Mouse (Mus musculus): ENCODE data around the gene Scgb1c1.
"Not testable (repeated sequence)": the region's sequence is repeated elsewhere in the genome, so short reads cannot be mapped to it uniquely, and the experiment has no call there.

Scgb1c1 gene

DNA sequence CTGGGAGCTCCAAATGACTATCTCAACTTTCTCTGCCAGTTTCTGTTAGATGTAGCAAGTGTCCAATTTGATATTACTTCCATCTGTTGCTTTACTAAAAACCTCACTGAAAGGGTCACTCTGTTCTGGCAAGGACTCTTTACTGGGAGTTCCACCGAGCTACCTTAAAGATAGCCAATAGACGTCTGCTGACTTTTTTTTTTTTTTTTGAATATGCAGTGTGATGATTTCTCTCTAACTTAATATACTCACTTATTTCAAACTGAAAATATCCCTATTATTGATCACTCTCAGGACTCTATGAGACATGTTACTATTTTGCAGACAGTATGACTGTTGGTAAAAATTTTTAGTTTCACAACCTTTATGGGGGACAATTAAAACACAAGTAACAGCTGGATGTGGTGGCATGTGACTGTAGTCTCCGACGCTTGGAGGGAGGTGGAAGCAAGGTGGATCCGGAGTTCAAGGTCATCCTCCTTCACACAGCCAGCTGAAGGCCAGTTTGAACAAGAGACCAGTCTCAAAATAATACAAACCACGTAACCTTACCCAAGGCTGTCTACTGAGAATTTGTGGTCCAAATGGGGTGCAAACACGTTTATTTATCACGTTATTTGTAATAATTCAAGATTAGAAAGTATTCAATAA, 35.6 kb downstream of the Scgb1c1 start:
- peak; percentile 7 for DNase-seq (ENCODE audit: low spot score)

DNA sequence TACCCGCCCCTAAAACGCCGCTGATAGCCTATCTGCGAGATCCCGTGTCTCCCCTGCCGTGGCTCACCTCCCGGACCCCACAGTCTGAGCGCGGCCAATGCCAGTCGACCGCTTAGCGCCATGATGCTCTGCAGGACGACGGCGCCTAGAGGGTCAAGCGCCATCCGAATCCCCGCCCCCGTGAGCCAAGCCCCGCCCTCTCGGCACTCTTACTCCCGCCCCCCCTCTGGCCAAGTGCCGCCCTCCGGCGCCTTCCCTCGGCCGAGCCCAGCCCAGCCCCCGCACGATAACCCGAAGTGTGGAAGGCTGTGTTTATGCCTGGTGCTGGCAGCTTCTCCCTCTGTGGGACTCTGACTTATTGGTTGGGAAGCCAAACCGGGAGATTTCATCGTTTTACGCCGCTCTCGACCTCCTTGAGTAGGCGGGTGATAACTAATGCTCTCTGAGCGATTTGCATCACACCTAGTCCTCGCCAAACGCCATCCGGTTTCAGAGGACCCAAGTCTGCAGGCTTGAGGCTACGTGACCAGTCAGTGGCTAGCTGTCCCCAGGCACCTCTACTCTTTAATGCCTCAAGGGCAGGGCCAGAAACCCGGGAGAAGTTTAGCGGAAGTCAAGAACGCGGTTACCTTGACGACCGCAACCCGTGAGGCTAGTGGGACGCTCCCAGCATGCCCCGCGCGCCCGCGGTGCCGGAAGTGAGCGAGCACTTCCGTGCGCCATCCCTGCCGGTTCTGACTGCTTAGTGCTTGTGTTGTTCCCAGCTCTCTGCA, 36.5 kb downstream of the Scgb1c1 start, which contains the start of the genes Psmd13 and Sirt3:
Gene Psmd13 (plus strand): TSS at position 273 of the 773 bp plus-strand sequence.
Gene Sirt3 (minus strand): TSS at position 614 of the 773 bp plus-strand sequence.
- DNase-seq (ENCODE audit: low spot score), result peak; percentile 97

DNA sequence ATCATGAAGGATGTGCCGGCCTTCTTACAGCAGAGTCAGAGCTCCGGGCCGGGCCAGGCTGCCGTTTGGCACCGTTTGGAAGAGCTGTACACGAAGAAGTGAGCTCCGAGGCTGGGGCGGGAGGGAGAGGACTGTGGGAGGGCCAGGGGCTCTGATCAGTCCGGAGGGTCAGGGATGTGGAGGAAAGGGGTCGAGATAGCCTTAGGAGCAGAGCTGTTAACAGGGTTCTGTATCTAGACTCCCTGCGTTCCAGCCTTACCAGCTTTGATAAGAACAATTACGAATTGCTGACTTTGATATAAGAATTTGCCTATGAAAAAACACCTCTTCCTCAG, 37.1 kb downstream of the Scgb1c1 start:
- peak; percentile 8 for DNase-seq (ENCODE audit: low spot score)

DNA sequence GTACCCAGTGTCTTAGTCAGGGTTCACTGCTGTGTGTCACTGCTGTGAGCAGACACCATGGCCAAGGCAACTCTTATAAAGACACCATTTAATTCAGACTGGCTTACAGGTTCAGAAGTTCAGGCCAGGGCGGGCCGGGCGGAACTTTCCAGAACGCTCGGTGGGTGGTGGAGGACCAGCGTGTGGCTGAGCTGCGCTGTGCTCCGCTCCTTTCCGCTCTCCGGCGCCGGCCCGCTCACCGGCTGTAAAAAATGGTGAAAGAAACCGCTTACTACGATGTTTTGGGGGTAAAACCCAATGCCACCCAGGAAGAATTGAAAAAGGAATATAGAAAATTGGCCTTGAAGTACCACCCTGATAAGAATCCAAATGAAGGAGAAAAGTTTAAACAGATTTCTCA, 45.3 kb downstream of the Scgb1c1 start:
- not testable (repeated sequence) for DNase-seq (ENCODE audit: low spot score)

DNA sequence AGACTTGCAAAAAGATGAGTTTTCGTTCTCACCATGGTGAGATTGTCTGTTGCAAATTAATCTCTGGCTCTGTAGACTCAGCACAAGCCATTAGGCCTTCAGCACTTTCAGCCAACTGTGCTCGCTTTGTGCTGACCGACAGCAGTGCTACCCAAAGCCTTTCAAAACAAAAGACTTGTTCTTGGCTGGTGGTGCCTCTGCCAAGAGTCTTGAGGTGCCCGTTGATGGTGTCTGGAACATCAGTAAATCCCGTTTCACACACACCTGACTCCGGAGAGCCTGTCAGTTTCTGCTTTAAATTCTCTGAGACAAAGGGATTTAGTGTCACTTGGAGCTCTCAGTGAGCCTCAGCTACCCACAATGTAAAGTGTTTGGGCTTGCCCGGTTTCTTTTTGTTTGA, 48.7 kb downstream of the Scgb1c1 start:
- DNase-seq (ENCODE audit: low spot score), result no peak

DNA sequence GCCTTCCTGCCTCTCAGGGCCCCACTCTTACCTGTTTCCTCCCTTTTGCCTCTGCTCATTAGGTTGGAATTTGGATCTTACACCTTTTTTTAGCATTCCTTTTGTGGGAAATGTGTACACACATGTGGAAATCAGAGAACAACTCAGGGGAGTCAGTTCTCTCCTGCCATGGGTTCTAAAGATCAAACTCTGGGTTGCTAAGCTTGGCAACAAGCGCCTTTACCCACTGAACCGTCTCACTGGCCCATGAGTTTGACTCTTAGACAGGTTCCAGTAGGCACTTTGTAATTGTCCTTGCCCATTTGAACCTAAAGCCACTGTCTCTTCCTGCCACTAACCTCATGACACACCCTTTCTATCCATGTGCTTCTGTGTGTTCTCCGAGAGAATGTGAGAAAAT, 49.3 kb downstream of the Scgb1c1 start:
- no peak for DNase-seq (ENCODE audit: low spot score)

All from embryo, embryonic 10 days (tissue).